Mouse (Mus musculus): ENCODE results near the gene Sco1.

DNA sequence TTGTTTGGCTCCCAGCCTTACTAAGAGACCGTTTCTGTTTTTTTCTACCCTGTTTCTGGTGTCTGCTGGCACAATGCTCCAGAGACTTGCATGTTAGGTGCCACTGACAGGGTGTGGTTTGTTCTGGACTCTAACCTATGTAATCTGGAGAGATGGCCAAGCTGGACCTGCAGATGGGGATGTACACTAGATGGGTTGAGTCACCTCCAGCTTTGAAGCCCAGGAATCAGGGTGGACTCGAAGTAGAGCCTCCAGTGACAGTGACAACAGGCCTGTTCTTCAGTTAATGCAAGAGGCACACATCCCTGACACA lies 20.9 kb upstream of the Sco1 start:
- TF ChIP-seq CTCF (conservative IDR thresholded peaks at IDR 0.05; ENCODE audit: insufficient read depth, insufficient read length, low read depth, low read length), result no peak
- no peak for TF ChIP-seq POLR2A (IDR thresholded peaks at IDR 0.05; ENCODE audit: low read depth, low read length)
